Mouse (Mus musculus): ENCODE data around the gene Col15a1.

GRCm38 (mm10) chr4:47161756-47162587, 46.0 kb upstream of the Col15a1 start:
- TF ChIP-seq CTCF (IDR thresholded peaks at IDR 0.05; ENCODE audit: low read depth) (no peak), EP300 (optimal IDR thresholded peaks at IDR 0.05) (no peak)
